Mouse (Mus musculus) forebrain, postnatal 0 days (tissue): ENCODE data around the gene Sphkap. TPM values are rescaled to one million over a fixed set of nuclear protein-coding genes. Genes with fewer than 3 reads are reported as not detected.

ENCODE experiments used
- ATAC-seq: fragments of 200-750 bp; cut with Nextera tagmentation; 2 replicates; pipeline ENCODE4 v1.8.0; 2017; ENCODE audit warnings: mild to moderate bottlenecking, moderate library complexity
- DNase-seq: peaks from one replicate; pipeline ENCODE4 v3.0.0-alpha.2; 2015
- H3K27ac ChIP-seq: fragments of 300-500 bp; sonication (generic); 2 replicates; pipeline ENCODE4 v1.5.1; 2014; ENCODE audit warnings: low read depth, mild to moderate bottlenecking, antibody characterized with exemption, low read length, moderate library complexity, mixed read lengths
- H3K27me3 ChIP-seq: fragments of 300-500 bp; sonication (generic); 2 replicates; pipeline ENCODE4 v1.6.1; 2014; ENCODE audit warnings: mild to moderate bottlenecking, low read length, mixed read lengths; ENCODE audit not compliant: insufficient read depth
- H3K36me3 ChIP-seq: fragments of 300-500 bp; sonication (generic); 2 replicates; pipeline ENCODE4 v1.6.1; 2014; ENCODE audit warnings: mild to moderate bottlenecking, moderate library complexity; ENCODE audit not compliant: insufficient read depth
- H3K4me1 ChIP-seq: fragments of 300-500 bp; sonication (generic); 2 replicates; pipeline ENCODE4 v1.6.1; 2014; ENCODE audit warnings: antibody characterized with exemption; ENCODE audit not compliant: insufficient read depth
- H3K4me2 ChIP-seq: fragments of 300-500 bp; sonication (generic); 2 replicates; pipeline ENCODE4 v1.6.1; 2014; ENCODE audit warnings: low read depth, mild to moderate bottlenecking, moderate library complexity
- H3K4me3 ChIP-seq: fragments of 300-500 bp; sonication (generic); 2 replicates; pipeline ENCODE4 v1.5.1; 2014; ENCODE audit warnings: low read depth, low read length, mixed read lengths
- H3K9ac ChIP-seq: fragments of 300-500 bp; sonication (generic); 2 replicates; pipeline ENCODE4 v1.6.1; 2014; ENCODE audit warnings: mild to moderate bottlenecking
- H3K9me3 ChIP-seq: fragments of 300-500 bp; sonication (generic); 2 replicates; pipeline ENCODE4 v1.6.1; 2016; ENCODE audit warnings: low read length
- CTCF ChIP-seq: sonication (generic); IDR thresholded peaks from 2 replicates; pipeline ENCODE4 v1.5.1; 2016; ENCODE audit warnings: antibody characterized with exemption, control low read depth, low read depth
- WGBS: fragments of 180-500 bp; shearing (Covaris S2); extraction: QIAGEN DNeasy Blood & Tissue Kit; methylation state at CpG from one replicate; pipeline ENCODE4 v1.1.7; 2014; 5-methylcytosine and 5-hydroxymethylcytosine counted together
- polyA plus RNA-seq: library from polyadenylated mRNA; unstranded; fragments of >200 nt; fragmentation: Nextera tagmentation; extraction: Ambion mirVana; gene quantifications from 2 replicates; pipeline ENCODE4 v1.2.1, GENCODE M21; 2015
- total RNA-seq: library from RNA; depleted of rRNA; stranded (reverse); fragments of >200 nt; gene quantifications from 2 replicates; pipeline ENCODE4 v1.2.3, GENCODE M21; 2014; rRNA removed

The Sphkap gene
- total and polyA plus RNA-seq, 2 experiments from 2014 or later, result 25.0 to 73.8 TPM

DNA sequence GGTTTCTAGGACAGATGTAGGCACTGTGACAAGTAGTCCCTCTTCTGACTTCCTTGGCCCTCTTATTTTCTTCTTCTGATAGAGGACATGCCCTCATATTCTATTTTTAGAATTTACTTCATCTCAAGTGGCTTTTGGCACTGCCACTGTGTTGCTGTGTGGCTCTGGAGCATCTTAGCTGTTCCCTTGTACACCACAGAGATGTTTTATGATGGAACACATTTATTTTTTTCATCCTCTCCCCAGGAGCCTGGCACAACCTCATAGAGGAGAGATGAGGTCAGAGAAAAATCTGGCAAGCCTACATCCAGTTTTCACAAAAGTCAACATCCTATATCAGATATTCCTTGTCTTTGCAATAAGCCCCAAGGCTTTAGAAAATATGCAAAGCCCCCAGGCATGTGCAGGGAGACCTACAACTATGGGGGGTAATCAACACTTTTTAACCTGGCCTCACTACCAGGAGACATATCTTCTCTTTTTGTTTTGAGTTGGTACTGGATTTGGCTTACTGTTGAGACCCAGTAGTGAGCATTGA, 183.5 kb downstream of the Sphkap start:
- H3K9ac ChIP-seq, result no peak overlapping the region
- no peak overlapping the region for H3K4me3 ChIP-seq
- H3K27ac ChIP-seq, result no peak overlapping the region
- H3K9me3 ChIP-seq, result no peaks in the 10 kb centered on the region
- TF ChIP-seq CTCF, result no peak
- H3K4me1 ChIP-seq, result no peaks in the 10 kb centered on the region
- H3K36me3 ChIP-seq, result no peaks in the 10 kb centered on the region
- no peaks in the 10 kb centered on the region for H3K27me3 ChIP-seq
- DNase-seq, result no peak
- no peak for ATAC-seq
- H3K4me2 ChIP-seq, result no peak overlapping the region

DNA sequence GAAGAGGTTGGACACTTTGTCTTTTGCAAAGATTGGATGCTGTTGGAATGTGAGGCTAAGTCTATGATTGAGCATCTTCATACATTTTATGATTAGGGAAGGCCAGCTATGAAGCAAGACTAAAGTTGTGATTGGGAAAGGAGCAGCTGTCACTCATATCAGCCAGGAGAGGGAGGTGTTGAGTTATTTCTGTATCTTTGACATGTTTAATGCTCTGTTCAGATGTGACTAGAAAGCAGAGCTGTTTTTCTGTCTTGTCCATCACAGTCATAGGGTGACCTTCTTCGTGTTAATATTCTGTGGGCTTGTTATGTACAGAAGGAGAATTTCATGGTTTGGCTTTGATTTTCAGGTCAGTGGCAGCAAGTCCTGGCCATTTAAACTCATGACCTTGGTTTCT, 184.9 kb downstream of the Sphkap start:
- H3K9ac ChIP-seq, result no peak overlapping the region
- no peaks in the 10 kb centered on the region for H3K9me3 ChIP-seq
- ATAC-seq (peak; percentile 20; the same call in 1 of the 2 replicates), DNase-seq (peak; percentile 54)
- no peaks in the 10 kb centered on the region for H3K36me3 ChIP-seq
- H3K4me1 ChIP-seq, result no peaks in the 10 kb centered on the region
- H3K27me3 ChIP-seq, result no peaks in the 10 kb centered on the region
- no peak overlapping the region for H3K4me3 ChIP-seq
- H3K27ac ChIP-seq, result no peak overlapping the region
- WGBS, result 74% methylated on average over 1 of the region's 1 CpGs
- peak; percentile 62 for TF ChIP-seq CTCF
- H3K4me2 ChIP-seq, result no peak overlapping the region

DNA sequence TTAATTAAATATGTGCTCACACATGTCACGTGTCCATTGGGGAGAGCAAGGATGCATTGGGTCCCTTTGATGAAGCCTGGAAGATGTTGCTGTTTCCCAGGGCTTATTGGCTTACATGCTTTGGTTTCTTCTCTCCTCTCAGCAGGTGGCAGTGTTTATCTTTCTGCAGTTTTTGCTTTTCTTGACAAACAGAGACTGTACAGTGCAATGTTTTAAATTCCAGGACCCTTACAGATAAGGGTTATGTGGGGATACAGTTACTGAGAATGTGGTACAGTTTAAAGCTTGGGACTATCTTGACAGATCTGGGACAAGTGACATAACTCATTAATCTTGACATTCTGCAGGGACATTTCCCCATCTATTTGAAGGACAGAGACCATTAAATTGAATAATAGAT, 189.7 kb downstream of the Sphkap start:
- Histone ChIP-seq H3K9ac (no peak overlapping the region), H3K27me3 (no peaks in the 10 kb centered on the region), H3K4me1 (no peaks in the 10 kb centered on the region), H3K9me3 (no peaks in the 10 kb centered on the region), H3K36me3 (no peaks in the 10 kb centered on the region), H3K4me3 (no peak overlapping the region), H3K4me2 (no peak overlapping the region), H3K27ac (no peak overlapping the region)
- TF ChIP-seq CTCF, result peak; percentile 80
- DNase-seq (peak; percentile 84), ATAC-seq (peak; percentile 71)
- WGBS, result 44% methylated on average over 1 of the region's 1 CpGs

GRCm38 (mm10) chr1:83209981-83210380, 198.0 kb downstream of the Sphkap start:
- Histone ChIP-seq H3K27ac (no peak overlapping the region), H3K9me3 (no peaks in the 10 kb centered on the region), H3K27me3 (no peaks in the 10 kb centered on the region), H3K4me1 (no peaks in the 10 kb centered on the region), H3K36me3 (no peaks in the 10 kb centered on the region), H3K4me3 (no peak overlapping the region), H3K4me2 (no peak overlapping the region), H3K9ac (no peak overlapping the region)
- TF ChIP-seq CTCF, result no peak
- 78% methylated on average over 1 of the region's 1 CpGs for WGBS
- ATAC-seq (no peak), DNase-seq (no peak)

Other genes with a start within 250 kb of the Sphkap start
- 2.0 and 2.5 TPM in 2 replicates for gene Daw1, start 248.4 kb downstream of the Sphkap start, total RNA-seq
- gene Daw1, start 248.4 kb downstream of the Sphkap start, polyA plus RNA-seq, result 0.93 and 1.6 TPM in 2 replicates